Mouse (Mus musculus): ENCODE data around the gene Mthfr.

Gene Mthfr

DNA sequence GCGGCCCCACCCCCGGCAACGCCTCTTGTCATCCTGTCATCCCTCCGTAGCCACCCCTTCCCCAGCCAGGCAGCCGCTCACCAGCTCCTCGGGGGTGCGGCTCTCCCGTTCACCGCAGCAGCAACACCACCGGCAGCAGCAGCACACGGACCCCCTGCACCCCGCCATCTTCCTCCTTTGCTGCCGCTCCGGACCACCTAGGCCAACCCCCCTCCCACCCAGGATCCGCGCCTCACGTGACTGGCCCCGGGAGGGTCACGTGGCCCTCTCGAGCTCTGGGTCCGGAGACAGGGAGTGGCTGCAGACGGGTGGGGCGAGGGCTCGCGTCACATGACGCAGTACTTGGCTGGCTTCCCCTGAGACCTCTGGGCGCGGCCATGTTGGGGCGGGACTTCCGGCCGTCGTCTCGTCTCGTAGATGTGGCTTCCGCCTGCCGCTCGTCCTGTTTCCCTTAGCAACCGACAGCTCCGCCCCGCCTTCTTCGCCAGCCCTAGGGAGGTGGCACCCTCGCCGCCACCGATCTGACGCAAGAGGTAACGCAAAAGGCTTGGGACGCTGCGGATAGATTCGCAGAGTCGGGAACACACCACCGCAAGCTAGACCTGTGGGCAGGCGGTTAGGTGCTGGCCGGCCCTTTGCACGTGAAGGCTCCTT is at the start of gene Mthfr, which contains the start of gene Clcn6:
TSS of gene Mthfr (plus strand) at position 478 of the 654 bp plus-strand sequence.
TSS of gene Clcn6 (minus strand) at position 222 of the 654 bp plus-strand sequence.
- peak; percentile 100 for DNase-seq

DNA sequence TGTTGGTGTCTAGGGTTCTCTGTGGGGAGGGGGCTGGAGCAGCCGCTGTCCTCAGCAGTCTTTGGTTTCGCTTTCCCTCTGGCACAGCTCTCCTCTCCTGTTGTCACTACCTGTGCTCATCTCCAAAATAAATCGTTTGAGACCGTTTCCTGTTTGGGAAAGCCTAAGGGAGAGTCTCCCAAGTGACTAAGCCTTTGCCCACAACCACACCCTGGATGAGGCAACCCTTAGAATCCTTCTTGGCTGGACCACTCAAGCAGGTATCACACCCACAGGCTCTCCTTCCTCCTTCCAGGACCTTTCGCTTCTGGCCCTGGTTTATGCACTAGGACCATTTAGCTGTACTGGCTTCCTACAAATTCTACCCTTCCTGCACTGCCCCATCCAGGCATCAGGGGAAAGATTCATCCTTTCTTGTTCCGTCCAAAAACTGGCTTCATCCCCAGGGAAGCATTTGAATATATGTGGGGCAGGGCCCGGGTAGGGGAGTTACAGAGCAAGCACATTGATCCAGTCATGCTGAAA is 45.2 kb upstream of the Mthfr start:
- DNase-seq, result no peak

DNA sequence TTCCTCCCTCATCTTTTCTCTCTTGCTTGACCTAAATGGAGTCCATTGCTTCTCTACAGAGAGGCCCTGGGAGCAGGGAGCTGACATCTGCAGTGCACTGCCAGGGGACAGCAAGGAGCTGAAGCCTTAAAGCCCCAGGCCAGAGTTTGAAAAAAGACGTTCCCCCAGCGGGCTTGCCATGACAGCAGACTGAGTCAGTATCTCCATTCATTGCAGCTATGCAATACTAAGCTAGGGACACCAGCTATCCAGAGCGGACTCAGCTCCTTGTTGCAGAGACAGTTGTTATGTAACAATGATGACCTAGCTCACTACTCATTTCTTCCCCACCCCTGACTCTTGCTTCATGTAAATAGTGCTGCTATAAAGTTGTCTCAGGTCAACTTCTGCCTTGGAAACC is 43.6 kb upstream of the Mthfr start:
- no peak for DNase-seq

DNA sequence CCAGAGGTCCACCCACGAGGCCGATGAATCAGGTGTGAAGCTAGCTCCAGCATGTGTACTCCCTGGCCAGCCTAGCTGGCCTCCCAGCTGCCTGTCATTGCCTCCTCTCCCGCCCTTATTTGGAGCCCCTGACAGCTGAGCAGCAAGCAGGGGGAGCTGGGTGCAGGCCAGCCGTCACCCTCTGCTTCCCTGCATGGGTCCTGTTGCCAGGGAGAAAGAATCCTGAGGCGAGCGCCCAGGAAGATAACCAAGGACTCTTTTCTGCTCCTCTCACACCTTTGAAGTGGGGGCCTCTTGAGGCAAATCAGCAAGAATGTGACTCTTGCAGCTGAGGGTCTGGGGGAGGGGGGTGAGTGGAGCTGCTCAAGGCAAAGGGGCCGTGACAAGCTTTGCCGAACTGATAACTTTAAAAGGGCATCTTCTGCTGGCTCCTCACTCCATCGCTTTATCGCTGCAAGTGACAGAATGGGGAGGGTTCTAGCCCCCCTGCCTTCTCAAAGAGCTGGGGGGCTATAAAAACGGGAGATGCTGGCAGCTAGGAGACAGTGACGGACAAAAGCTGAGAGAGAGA is 38.6 kb upstream of the Mthfr start, which contains the start of gene Nppa:
TSS of gene Nppa (plus strand) at position 521 of the 571 bp plus-strand sequence.
- DNase-seq, result no peak

GRCm38 (mm10) chr4:148001013-148001789 is 37.7 kb upstream of the Mthfr start:
- no peak for DNase-seq

DNA sequence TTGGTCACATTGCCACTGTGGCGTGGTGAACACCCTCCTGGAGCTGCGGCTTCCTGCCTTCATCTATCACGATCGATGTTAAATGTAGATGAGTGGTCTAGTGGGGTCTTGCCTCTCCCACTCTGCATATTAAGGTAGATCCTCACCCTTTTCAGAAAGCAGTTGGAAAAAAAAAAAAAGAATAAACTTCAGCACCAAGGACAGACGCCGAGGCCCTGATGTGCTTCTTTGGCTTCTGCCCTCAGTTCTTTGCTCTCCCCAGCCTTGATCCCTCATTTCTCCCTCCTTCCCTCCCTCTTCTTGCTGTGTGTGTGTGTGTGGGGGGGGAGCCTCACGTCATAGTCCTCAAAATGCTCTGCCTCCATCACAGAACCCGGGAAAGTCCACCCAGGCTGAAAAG is 37.0 kb upstream of the Mthfr start:
- no peak for DNase-seq

DNA sequence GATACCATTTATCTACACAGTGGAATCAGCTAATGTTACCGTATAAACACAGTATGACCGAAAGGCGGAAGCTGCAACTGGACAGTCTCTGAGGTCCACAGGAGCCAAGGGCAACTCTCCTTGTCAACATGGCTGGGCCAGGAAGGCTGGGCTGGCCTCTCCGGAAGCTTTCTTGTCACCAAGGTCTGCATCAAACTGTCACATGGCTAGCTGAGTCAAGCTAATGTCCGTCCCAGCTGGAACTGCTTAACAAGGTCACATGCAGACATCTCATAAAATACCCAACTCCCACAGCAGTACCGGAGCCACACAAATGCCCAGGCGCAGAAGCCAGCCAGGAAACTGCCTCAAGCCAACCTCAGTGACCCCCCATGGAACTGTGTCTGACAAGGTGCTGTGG is 34.5 kb upstream of the Mthfr start:
- DNase-seq, result no peak

GRCm38 (mm10) chr4:148008412-148008811 is 30.5 kb upstream of the Mthfr start:
- no peak for DNase-seq

DNA sequence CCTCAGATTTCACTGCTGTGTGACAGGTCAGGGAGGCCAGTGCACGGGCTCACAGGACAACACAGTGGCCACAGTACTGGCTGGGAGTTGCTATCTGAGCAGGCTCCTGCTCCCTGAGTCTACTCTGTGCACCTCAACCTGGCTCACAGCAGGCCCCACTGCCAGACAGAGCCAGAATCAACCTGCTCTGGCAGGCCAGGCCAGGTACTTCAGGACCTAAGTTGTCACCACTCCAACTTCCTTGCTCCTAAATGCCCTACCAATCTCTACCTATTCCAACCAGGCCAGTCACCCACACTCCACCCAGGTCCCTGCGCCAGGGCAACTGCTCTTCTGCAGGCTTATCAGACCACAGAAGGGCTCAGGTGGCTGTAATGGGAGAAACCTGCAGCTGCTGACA is 29.2 kb upstream of the Mthfr start:
- no peak for DNase-seq

GRCm38 (mm10) chr4:148011332-148011731 is 27.5 kb upstream of the Mthfr start:
- DNase-seq, result no peak

DNA sequence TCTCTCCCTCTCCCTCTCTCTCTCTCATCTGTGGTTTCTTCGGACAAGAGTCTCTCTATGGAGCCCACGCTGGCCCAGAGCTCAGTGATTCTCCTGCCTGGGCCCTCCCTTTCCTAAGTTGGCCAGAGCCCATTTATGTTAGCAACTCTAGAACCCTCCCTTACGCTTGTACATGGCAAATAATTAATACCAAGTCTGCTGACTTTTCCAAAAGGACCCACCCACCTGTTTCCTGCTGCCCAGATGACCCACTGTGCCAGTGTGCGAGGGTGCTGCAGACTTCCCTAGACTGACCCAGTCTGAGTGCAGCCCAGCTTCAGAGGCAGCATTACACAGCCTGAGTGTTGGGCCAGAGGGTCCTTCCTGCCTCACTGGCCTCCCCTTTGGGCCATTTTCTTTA is 26.7 kb upstream of the Mthfr start:
- DNase-seq, result no peak

- no peak for DNase-seq
These were observed 23.5 kb upstream of the Mthfr start for GRCm38 (mm10) chr4:148015418-148015817.

DNA sequence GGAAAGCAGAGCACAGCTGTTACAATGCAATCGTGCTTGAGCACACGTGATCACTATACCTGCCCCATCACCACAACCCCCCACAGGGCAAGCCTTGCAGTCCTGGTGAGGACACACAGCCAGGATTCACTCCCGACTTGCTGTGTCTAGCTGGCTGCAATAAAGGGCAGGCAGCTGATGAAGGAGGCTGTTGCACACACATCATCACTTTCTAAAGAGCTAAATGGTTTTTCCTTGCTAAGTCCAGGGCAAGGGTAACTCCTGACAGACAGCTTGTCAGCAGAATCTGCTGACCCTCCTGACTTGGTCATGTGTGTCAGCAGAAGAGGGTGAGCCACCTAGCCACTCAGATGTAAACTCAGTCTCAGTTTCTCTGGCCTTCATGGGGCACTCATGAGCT is 21.9 kb upstream of the Mthfr start:
- no peak for DNase-seq

DNA sequence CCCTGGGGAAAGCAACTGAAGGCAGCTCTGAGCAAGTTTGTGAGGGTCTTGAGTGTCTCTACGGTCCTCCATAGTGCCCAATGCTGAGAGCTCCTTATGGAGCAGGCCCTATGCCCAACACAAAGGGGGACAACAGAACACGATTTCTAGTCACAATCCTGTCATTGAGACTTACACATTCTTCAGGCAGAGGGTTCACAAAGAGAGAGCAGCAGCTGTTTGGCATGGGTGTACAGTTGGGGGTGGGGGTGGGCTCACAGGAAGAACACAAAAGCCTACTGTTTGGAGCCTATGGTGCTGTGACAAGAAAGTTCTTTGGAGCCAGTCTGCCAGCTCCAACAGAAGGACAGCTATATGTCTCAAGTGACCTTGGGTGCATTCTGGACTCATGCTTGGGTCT is 20.5 kb upstream of the Mthfr start:
- no peak for DNase-seq

GRCm38 (mm10) chr4:148024003-148024402 is 14.9 kb upstream of the Mthfr start:
- no peak for DNase-seq

- DNase-seq, result no peak
These were observed 9.6 kb upstream of the Mthfr start for GRCm38 (mm10) chr4:148029297-148029696.

GRCm38 (mm10) chr4:148030506-148030905 is 8.4 kb upstream of the Mthfr start:
- DNase-seq, result no peak

- DNase-seq, result no peak
These were observed 4.9 kb upstream of the Mthfr start for GRCm38 (mm10) chr4:148033858-148034410.

GRCm38 (mm10) chr4:148035440-148035839 is 3.4 kb upstream of the Mthfr start:
- no peak for DNase-seq

DNA sequence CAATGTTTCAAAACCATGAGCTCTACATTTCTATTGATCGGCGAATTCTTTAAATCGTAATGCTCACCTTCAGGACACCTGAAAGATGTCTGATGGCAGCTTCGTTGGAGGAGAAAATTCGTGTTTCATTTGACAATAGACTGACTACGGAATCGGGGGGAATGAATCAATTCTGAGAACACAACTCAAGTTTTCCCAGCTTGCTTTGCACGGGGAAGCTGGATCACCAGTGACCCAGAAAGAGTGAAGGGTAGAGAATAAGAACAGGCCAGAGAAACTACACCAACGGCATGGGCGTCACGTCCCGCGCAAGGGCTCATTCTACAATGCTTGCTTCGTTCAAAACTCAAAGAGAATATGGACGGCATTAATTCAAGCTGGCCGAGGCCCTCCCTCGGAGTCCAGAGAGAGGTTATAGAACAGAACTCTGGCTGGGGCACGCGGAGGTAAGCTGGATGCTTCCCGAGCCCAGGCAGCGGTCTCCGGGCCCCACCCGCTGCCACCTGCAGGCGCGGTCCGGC is 738 bp upstream of the Mthfr start:
- no peak for DNase-seq

DNA sequence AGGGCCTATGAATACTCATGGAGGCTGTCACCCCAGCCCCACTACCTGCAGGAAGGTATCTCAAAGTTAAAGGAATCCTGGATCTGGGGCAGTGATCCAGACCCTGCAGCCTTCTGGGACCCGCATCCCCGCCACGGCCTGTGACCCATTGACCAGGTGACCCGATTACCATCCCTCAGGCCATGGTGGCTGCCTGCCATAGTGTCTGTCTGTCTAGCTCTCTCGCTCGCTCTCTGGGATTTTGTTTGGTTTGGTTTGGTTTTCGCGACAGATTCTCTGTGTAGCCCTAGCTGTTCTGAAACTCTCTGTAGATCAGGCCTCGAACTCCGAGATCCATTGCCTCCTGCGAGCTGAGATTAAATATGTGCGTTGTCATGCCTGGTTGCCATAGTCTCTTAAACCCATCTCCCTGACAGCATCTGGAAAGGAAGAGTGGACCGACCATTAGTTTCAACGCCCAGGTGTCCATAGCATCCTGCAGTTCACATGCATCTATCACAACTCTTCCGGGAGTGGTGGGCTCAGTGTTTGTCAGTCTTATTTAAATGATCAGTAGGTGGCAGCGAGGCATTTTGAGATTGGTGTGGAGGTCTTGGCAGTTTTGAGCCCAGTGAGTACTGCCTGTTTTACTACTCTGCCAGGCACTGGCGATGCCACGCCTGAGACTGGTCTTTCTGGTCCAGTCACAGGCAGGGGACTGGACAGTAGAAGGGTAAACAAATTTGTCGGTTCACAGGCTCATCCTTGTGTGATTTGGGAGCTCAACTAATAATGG is 564 bp downstream of the Mthfr start:
- peak; percentile 67 for DNase-seq

Data from cerebellum, adult 9-11 months (tissue).